Mouse (Mus musculus) spleen, embryonic (tissue): ENCODE measurements around the gene Nme3.

Source experiments
- CTCF ChIA-PET: fragments of 350-600 bp; sonication (Branson Sonifier 250); formaldehyde crosslinking; loops from one replicate; lab custom pipeline; 2022; lab: Charles Lee

Gene Nme3

GRCm38 (mm10) chr17:24878531-24878930 lies 17.8 kb upstream of the Nme3 start:
- CTCF ChIA-PET: no interaction called here

- CTCF ChIA-PET: interaction anchor here (0.6 kb wide), 1 partner anchor 31 kb away, joined by 4 read pairs; no protein-coding TSS in a partner anchor
Measured at GRCm38 (mm10) chr17:24881738-24882440, 14.4 kb upstream of the Nme3 start.

GRCm38 (mm10) chr17:24884391-24884790 lies 11.9 kb upstream of the Nme3 start:
- CTCF ChIA-PET: no interaction called here

- CTCF ChIA-PET: no interaction called here
Measured at GRCm38 (mm10) chr17:24885356-24886133, 10.8 kb upstream of the Nme3 start.

GRCm38 (mm10) chr17:24886134-24886931 lies 10.0 kb upstream of the Nme3 start, which contains the start of the genes Nubp2 and Spsb3:
TSS of gene Nubp2 (minus strand) at chr17:24886349.
TSS of gene Spsb3 (plus strand) at chr17:24886643.
- CTCF ChIA-PET: interaction anchor here (0.7 kb wide), 1 partner anchor 387 kb away, joined by 5 read pairs; no protein-coding TSS in a partner anchor

GRCm38 (mm10) chr17:24886932-24887271 lies 9.4 kb upstream of the Nme3 start:
- CTCF ChIA-PET: interaction anchor here (0.7 kb wide), 1 partner anchor 386 kb away, joined by 5 read pairs; no protein-coding TSS in a partner anchor

GRCm38 (mm10) chr17:24887291-24888080 lies 8.8 kb upstream of the Nme3 start:
- CTCF ChIA-PET: no interaction called here

- CTCF ChIA-PET: interaction anchor here (0.6 kb wide), 1 partner anchor 395 kb away, joined by 5 read pairs; no protein-coding TSS in a partner anchor
Measured at GRCm38 (mm10) chr17:24888862-24889261, 7.4 kb upstream of the Nme3 start.

- CTCF ChIA-PET: interaction anchor here (0.7 kb wide), 1 partner anchor 10 kb away, joined by 3 read pairs; no protein-coding TSS in a partner anchor
Measured at GRCm38 (mm10) chr17:24890151-24891092, 5.9 kb upstream of the Nme3 start.

GRCm38 (mm10) chr17:24891321-24891720 lies 5.0 kb upstream of the Nme3 start:
- CTCF ChIA-PET: no interaction called here

- CTCF ChIA-PET: no interaction called here
Measured at GRCm38 (mm10) chr17:24892785-24893184, 3.5 kb upstream of the Nme3 start.

- CTCF ChIA-PET: no interaction called here
Measured at GRCm38 (mm10) chr17:24893276-24893675, 3.0 kb upstream of the Nme3 start.

- CTCF ChIA-PET: interaction anchor here (0.5 kb wide), 1 partner anchor 123 kb away, joined by 4 read pairs; no protein-coding TSS in a partner anchor
Measured at GRCm38 (mm10) chr17:24894061-24894994, 2.0 kb upstream of the Nme3 start.

GRCm38 (mm10) chr17:24894995-24895547 lies 1.2 kb upstream of the Nme3 start, which contains the start of the genes Eme2 and Mrps34:
TSS of gene Eme2 (minus strand) at chr17:24895087.
TSS of gene Mrps34 (plus strand) at chr17:24895116.
- CTCF ChIA-PET: no interaction called here

GRCm38 (mm10) chr17:24895571-24896240 lies 594 bp upstream of the Nme3 start:
- CTCF ChIA-PET: no interaction called here

GRCm38 (mm10) chr17:24896993-24897269 lies 631 bp downstream of the Nme3 start:
- CTCF ChIA-PET: no interaction called here

GRCm38 (mm10) chr17:24897600-24897999 lies 1.3 kb downstream of the Nme3 start:
- CTCF ChIA-PET: no interaction called here
